Mouse (Mus musculus): Measurements from ENCODE around the gene Ano6.

GRCm38 (mm10) chr15:95884658-95885620 lies 94.3 kb downstream of the Ano6 start:
- TF ChIP-seq CTCF (IDR thresholded peaks at IDR 0.05; ENCODE audit: extremely low read depth, insufficient read length, insufficient replicate concordance, low read depth, low read length) (no peak), POLR2A (IDR thresholded peaks at IDR 0.05; ENCODE audit: low read depth, low read length) (no peak)

Data from small intestine, adult 2 months (tissue).